Mouse (Mus musculus): Measurements from ENCODE around the gene Olfr1158. TPM values are rescaled to one million over a fixed set of nuclear protein-coding genes. Genes with fewer than 3 reads are reported as not detected.
"Not testable (repeated sequence)": the region's sequence is repeated elsewhere in the genome, so short reads cannot be mapped to it uniquely, and the experiment has no call there.

Gene Olfr1158
- total RNA-seq (2015) (not detected in 2 replicates), total RNA-seq (2017) (not detected in 2 replicates)

DNA sequence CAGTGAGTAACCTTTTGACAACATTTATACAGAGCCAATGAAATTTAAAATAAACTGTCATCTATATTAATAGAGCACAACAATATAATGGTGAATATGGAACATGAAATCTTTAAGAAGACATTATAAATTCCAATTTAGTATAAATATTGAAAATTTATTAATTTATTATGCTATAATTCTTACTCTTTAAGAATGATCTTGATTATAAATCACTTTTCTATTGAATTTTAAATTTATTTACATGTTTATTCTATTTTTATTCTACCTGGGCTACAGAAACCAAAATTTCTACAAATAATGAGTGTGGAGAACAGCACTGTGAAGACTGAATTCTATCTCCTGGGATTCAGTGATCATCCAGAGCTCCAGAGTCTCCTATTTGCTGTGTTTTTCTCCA is at the start of gene Olfr1158:
Gene Olfr1158, plus strand, starts transcription at position 301 of the 400 bp plus-strand sequence.
- no peak for ATAC-seq (ENCODE audit: poor library complexity, severe bottlenecking)

DNA sequence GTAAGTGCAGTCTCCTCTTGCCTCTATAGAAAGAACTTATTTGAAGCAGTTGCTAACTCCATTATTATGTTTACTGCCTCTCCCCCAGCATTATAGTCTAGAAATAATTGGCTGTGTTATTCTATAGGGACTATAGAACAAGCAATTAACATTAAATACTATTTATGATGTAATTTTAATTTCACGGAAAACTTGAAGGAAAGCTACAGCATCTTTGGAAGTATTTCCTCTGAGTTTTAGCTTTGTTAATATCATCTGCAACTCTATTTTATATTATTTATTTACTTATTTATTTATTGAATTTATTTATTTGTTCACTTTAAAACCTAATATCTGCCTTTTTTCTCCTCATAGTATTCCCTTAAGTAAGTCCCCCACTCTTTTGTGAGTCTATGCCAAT is 44.9 kb upstream of the Olfr1158 start, which contains the start of gene Olfr1155:
Gene Olfr1155, minus strand, starts transcription at position 101 of the 400 bp plus-strand sequence.
- ATAC-seq (ENCODE audit: poor library complexity, severe bottlenecking), result no peak

DNA sequence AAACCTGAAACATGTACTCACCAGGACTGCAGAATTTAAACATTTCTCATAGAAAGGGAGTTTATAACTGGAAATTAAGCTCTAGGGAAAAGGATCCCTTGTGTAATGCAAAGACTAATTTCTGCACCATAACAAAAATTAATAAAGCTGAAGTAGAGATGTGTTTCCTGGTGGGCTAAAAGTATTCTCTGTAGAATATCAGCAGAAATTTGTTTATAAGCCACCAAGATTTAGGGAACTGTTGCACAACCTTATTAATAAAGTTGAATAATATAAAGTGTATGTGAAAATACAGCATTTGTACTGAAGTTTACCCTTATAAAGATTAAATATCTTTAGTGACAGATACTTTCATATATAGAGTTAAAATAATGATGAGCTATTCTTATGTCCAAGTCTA is 36.9 kb upstream of the Olfr1158 start, which contains the start of gene Olfr1156:
Gene Olfr1156, minus strand, starts transcription at position 101 of the 400 bp plus-strand sequence.
- no peak for ATAC-seq (ENCODE audit: poor library complexity, severe bottlenecking)

GRCm38 (mm10) chr2:87968199-87968598 is 21.7 kb upstream of the Olfr1158 start, which contains the start of gene Olfr1157:
TSS of gene Olfr1157 (minus strand) at chr2:87968299.
- ATAC-seq (ENCODE audit: poor library complexity, severe bottlenecking), result no peak

DNA sequence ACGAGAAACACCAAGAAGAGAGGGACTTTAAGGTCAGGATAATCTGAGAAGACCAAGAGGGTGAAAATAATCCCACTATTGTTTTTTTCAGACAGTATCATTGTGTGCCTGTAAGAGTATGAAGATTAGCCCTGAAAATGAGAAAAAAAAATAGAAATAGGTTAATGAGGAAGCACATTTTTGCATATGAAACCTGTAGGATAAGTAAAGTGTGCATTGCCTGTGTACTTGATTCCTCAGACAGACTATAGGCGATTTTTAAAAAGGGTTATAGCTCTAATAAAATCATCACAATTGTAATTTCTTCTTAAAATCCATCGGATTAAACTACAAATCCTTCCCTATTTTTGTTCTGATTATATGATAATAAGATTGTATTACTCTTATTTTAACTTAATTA is 15.3 kb upstream of the Olfr1158 start, which contains the start of gene Olfr74:
Gene Olfr74, minus strand, starts transcription at position 101 of the 400 bp plus-strand sequence.
- ATAC-seq (ENCODE audit: poor library complexity, severe bottlenecking), result no peak

GRCm38 (mm10) chr2:88007515-88008318 is 17.8 kb downstream of the Olfr1158 start, which contains the start of gene Olfr1160:
TSS of gene Olfr1160 (minus strand) at chr2:88008268.
- no peak for ATAC-seq (ENCODE audit: poor library complexity, severe bottlenecking)

DNA sequence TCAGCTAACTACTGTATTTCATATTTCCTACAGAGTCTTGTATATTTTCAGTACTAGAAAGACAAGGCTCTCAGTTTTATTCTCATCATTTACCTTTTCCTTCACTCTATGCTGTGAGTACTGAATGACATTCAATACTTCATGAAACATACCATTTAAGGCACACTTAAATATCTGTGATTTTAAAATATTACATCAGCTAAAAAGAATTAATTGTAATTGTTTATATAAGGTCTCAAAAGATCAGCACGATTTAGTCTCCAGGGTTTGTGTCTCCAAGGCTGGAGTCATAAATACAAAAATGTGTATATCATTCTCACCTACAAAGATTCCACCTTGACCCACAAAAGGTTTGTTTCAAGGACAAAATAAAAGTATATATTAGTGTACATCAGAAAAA is 32.6 kb downstream of the Olfr1158 start, which contains the start of gene Olfr1161:
Gene Olfr1161, plus strand, starts transcription at position 301 of the 400 bp plus-strand sequence.
- ATAC-seq (ENCODE audit: poor library complexity, severe bottlenecking), result not testable (repeated sequence)

DNA sequence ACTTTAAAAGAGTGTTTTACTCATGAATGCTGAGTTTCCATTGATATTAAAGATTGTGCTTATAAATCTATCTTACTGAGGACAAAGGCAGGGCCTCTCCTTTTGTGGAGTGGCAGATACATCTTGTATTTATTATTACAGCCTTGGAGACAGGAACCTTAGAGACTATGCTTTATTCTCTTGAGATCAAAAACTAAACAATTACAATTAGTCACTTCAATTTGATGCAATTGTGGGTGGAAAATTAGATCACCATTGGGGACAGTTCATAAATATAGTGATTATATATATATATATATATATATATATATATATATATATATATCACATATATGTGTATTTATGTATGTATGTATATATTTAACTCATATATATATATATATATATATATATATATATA is 47.7 kb downstream of the Olfr1158 start, which contains the start of gene Olfr73:
Gene Olfr73, minus strand, starts transcription at position 101 of the 400 bp plus-strand sequence.
- no peak for ATAC-seq (ENCODE audit: poor library complexity, severe bottlenecking)

Other genes with a start within 250 kb of the Olfr1158 start
- not detected in 2 replicates for gene Olfr1140, start 246.4 kb upstream of the Olfr1158 start, total RNA-seq (2015)
- gene Olfr1140, start 246.4 kb upstream of the Olfr1158 start, total RNA-seq (2017), result not detected in 2 replicates
- not detected in 2 replicates for gene Olfr1141, start 236.1 kb upstream of the Olfr1158 start, total RNA-seq (2015)
- not detected in 2 replicates for gene Olfr1141, start 236.1 kb upstream of the Olfr1158 start, total RNA-seq (2017)
- gene Olfr152, start 210.6 kb upstream of the Olfr1158 start, total RNA-seq (2015), result not detected in 2 replicates
- not detected in 2 replicates for gene Olfr152, start 210.6 kb upstream of the Olfr1158 start, total RNA-seq (2017)
- not detected in 2 replicates for gene Olfr1143, start 189.5 kb upstream of the Olfr1158 start, total RNA-seq (2015)
- gene Olfr1143, start 189.5 kb upstream of the Olfr1158 start, total RNA-seq (2017), result not detected in 2 replicates
- not detected in 2 replicates for gene Olfr1145, start 180.3 kb upstream of the Olfr1158 start, total RNA-seq (2015)
- gene Olfr1145, start 180.3 kb upstream of the Olfr1158 start, total RNA-seq (2017), result not detected in 2 replicates
- not detected in 2 replicates for gene Olfr1148, start 159.6 kb upstream of the Olfr1158 start, total RNA-seq (2015)
- not detected in 2 replicates for gene Olfr1148, start 159.6 kb upstream of the Olfr1158 start, total RNA-seq (2017)
- gene Olfr1150-ps1, start 146.1 kb upstream of the Olfr1158 start, total RNA-seq (2015), result not detected in 2 replicates
- gene Olfr1150-ps1, start 146.1 kb upstream of the Olfr1158 start, total RNA-seq (2017), result not detected in 2 replicates
- not detected in 2 replicates for gene Olfr1151, start 134.3 kb upstream of the Olfr1158 start, total RNA-seq (2015)
- gene Olfr1151, start 134.3 kb upstream of the Olfr1158 start, total RNA-seq (2017), result not detected in 2 replicates
- not detected in 2 replicates for gene Olfr1152, start 123.6 kb upstream of the Olfr1158 start, total RNA-seq (2015)
- gene Olfr1152, start 123.6 kb upstream of the Olfr1158 start, total RNA-seq (2017), result not detected in 2 replicates
- not detected in 2 replicates for gene Olfr1153, start 95.2 kb upstream of the Olfr1158 start, total RNA-seq (2015)
- not detected in 2 replicates for gene Olfr1153, start 95.2 kb upstream of the Olfr1158 start, total RNA-seq (2017)
- gene Olfr1154, start 84.9 kb upstream of the Olfr1158 start, total RNA-seq (2015), result not detected in 2 replicates
- gene Olfr1154, start 84.9 kb upstream of the Olfr1158 start, total RNA-seq (2017), result not detected in 2 replicates
- gene Olfr1155, start 45.0 kb upstream of the Olfr1158 start, total RNA-seq (2015), result not detected in 2 replicates
- not detected in 2 replicates for gene Olfr1155, start 45.0 kb upstream of the Olfr1158 start, total RNA-seq (2017)
- not detected in 2 replicates for gene Olfr1156, start 37.0 kb upstream of the Olfr1158 start, total RNA-seq (2015)
- not detected in 2 replicates for gene Olfr1156, start 37.0 kb upstream of the Olfr1158 start, total RNA-seq (2017)
- not detected in 2 replicates for gene Olfr1157, start 21.8 kb upstream of the Olfr1158 start, total RNA-seq (2015)
- not detected in 2 replicates for gene Olfr1157, start 21.8 kb upstream of the Olfr1158 start, total RNA-seq (2017)
- not detected in 2 replicates for gene Olfr74, start 15.4 kb upstream of the Olfr1158 start, total RNA-seq (2015)
- gene Olfr74, start 15.4 kb upstream of the Olfr1158 start, total RNA-seq (2017), result not detected in 2 replicates
- gene Olfr1160, start 18.2 kb downstream of the Olfr1158 start, total RNA-seq (2015), result not detected in 2 replicates
- gene Olfr1160, start 18.2 kb downstream of the Olfr1158 start, total RNA-seq (2017), result not detected in 2 replicates
- not detected in 2 replicates for gene Olfr1161, start 32.7 kb downstream of the Olfr1158 start, total RNA-seq (2015)
- gene Olfr1161, start 32.7 kb downstream of the Olfr1158 start, total RNA-seq (2017), result not detected in 2 replicates
- gene Olfr73, start 47.6 kb downstream of the Olfr1158 start, total RNA-seq (2015), result not detected in 2 replicates
- gene Olfr73, start 47.6 kb downstream of the Olfr1158 start, total RNA-seq (2017), result not detected in 2 replicates
- gene Olfr1162, start 61.0 kb downstream of the Olfr1158 start, total RNA-seq (2015), result not detected in 2 replicates
- gene Olfr1162, start 61.0 kb downstream of the Olfr1158 start, total RNA-seq (2017), result not detected in 2 replicates
- gene Olfr1163, start 81.7 kb downstream of the Olfr1158 start, total RNA-seq (2015), result not detected in 2 replicates
- not detected in 2 replicates for gene Olfr1163, start 81.7 kb downstream of the Olfr1158 start, total RNA-seq (2017)
- gene Olfr1164, start 103.9 kb downstream of the Olfr1158 start, total RNA-seq (2015), result not detected in 2 replicates
- not detected in 2 replicates for gene Olfr1164, start 103.9 kb downstream of the Olfr1158 start, total RNA-seq (2017)
- not detected in 2 replicates for gene Olfr1166, start 138.2 kb downstream of the Olfr1158 start, total RNA-seq (2015)
- not detected in 2 replicates for gene Olfr1166, start 138.2 kb downstream of the Olfr1158 start, total RNA-seq (2017)
- gene Olfr1167, start 165.1 kb downstream of the Olfr1158 start, total RNA-seq (2015), result not detected in 2 replicates
- gene Olfr1167, start 165.1 kb downstream of the Olfr1158 start, total RNA-seq (2017), result 0.04 TPM in 1 of 2 replicates, not detected in the other
- gene Olfr1168, start 191.8 kb downstream of the Olfr1158 start, total RNA-seq (2015), result not detected in 2 replicates
- gene Olfr1168, start 191.8 kb downstream of the Olfr1158 start, total RNA-seq (2017), result not detected in 2 replicates
- not detected in 2 replicates for gene Olfr1170, start 238.2 kb downstream of the Olfr1158 start, total RNA-seq (2015)
- not detected in 2 replicates for gene Olfr1170, start 238.2 kb downstream of the Olfr1158 start, total RNA-seq (2017)